Mouse (Mus musculus): Measurements from ENCODE around the gene Ctbp1. TPM values are rescaled to one million over a fixed set of nuclear protein-coding genes. Genes with fewer than 3 reads are reported as not detected.

The Ctbp1 gene
- polyA plus RNA-seq, 1 experiment from 2014 or later: 72.3 TPM

- no peak overlapping the region for H3K4me3 ChIP-seq (ENCODE audit: inconsistent target)
- H3K36me3 ChIP-seq (ENCODE audit: inconsistent target): no peaks in the 10 kb centered on the region
- H3K79me2 ChIP-seq (ENCODE audit: inconsistent target): no peaks in the 10 kb centered on the region
- 86% methylated on average over 14 of the region's 14 CpGs for WGBS (ENCODE audit: missing documents)
- H3K27ac ChIP-seq: no peak overlapping the region
Observed at GRCm38 (mm10) chr5:33208533-33209245, 66.1 kb downstream of the Ctbp1 start.

GRCm38 (mm10) chr5:33207136-33207535 lies 67.7 kb downstream of the Ctbp1 start:
- no peak overlapping the region for H3K27ac ChIP-seq
- no peak overlapping the region for H3K4me3 ChIP-seq (ENCODE audit: inconsistent target)
- H3K79me2 ChIP-seq (ENCODE audit: inconsistent target): no peaks in the 10 kb centered on the region
- 86% methylated on average over 9 of the region's 9 CpGs for WGBS (ENCODE audit: missing documents)
- no peaks in the 10 kb centered on the region for H3K36me3 ChIP-seq (ENCODE audit: inconsistent target)

- Histone ChIP-seq H3K36me3 (ENCODE audit: inconsistent target) (no peaks in the 10 kb centered on the region), H3K79me2 (ENCODE audit: inconsistent target) (no peaks in the 10 kb centered on the region), H3K27ac (no peak overlapping the region), H3K4me3 (ENCODE audit: inconsistent target) (no peak overlapping the region)
- 93% methylated on average over 7 of the region's 7 CpGs for WGBS (ENCODE audit: missing documents)
Observed at GRCm38 (mm10) chr5:33206328-33206727, 68.5 kb downstream of the Ctbp1 start.

GRCm38 (mm10) chr5:33204284-33204683 lies 70.5 kb downstream of the Ctbp1 start:
- no peaks in the 10 kb centered on the region for H3K79me2 ChIP-seq (ENCODE audit: inconsistent target)
- no peaks in the 10 kb centered on the region for H3K36me3 ChIP-seq (ENCODE audit: inconsistent target)
- H3K4me3 ChIP-seq (ENCODE audit: inconsistent target): no peak overlapping the region
- no peak overlapping the region for H3K27ac ChIP-seq
- 75% methylated on average over 7 of the region's 7 CpGs for WGBS (ENCODE audit: missing documents)

GRCm38 (mm10) chr5:33203691-33204242 lies 71.0 kb downstream of the Ctbp1 start:
- H3K27ac ChIP-seq: no peak overlapping the region
- 9% methylated on average over 9 of the region's 9 CpGs for WGBS (ENCODE audit: missing documents)
- H3K36me3 ChIP-seq (ENCODE audit: inconsistent target): no peaks in the 10 kb centered on the region
- no peaks in the 10 kb centered on the region for H3K79me2 ChIP-seq (ENCODE audit: inconsistent target)
- no peak overlapping the region for H3K4me3 ChIP-seq (ENCODE audit: inconsistent target)

- no peak overlapping the region for H3K4me3 ChIP-seq (ENCODE audit: inconsistent target)
- WGBS (ENCODE audit: missing documents): 80% methylated on average over 6 of the region's 6 CpGs
- no peaks in the 10 kb centered on the region for H3K36me3 ChIP-seq (ENCODE audit: inconsistent target)
- H3K79me2 ChIP-seq (ENCODE audit: inconsistent target): no peaks in the 10 kb centered on the region
- H3K27ac ChIP-seq: no peak overlapping the region
Observed at GRCm38 (mm10) chr5:33203171-33203565, 71.6 kb downstream of the Ctbp1 start.

GRCm38 (mm10) chr5:33202516-33203170 lies 72.2 kb downstream of the Ctbp1 start:
- Histone ChIP-seq H3K27ac (no peak overlapping the region), H3K79me2 (ENCODE audit: inconsistent target) (no peaks in the 10 kb centered on the region), H3K36me3 (ENCODE audit: inconsistent target) (no peaks in the 10 kb centered on the region), H3K4me3 (ENCODE audit: inconsistent target) (no peak overlapping the region)
- WGBS (ENCODE audit: missing documents): 84% methylated on average over 13 of the region's 13 CpGs

- 78% methylated on average over 13 of the region's 13 CpGs for WGBS (ENCODE audit: missing documents)
- no peaks in the 10 kb centered on the region for H3K36me3 ChIP-seq (ENCODE audit: inconsistent target)
- H3K27ac ChIP-seq: no peak overlapping the region
- H3K79me2 ChIP-seq (ENCODE audit: inconsistent target): no peaks in the 10 kb centered on the region
- no peak overlapping the region for H3K4me3 ChIP-seq (ENCODE audit: inconsistent target)
Observed at GRCm38 (mm10) chr5:33201697-33202096, 73.1 kb downstream of the Ctbp1 start.

GRCm38 (mm10) chr5:33200071-33200470 lies 74.7 kb downstream of the Ctbp1 start:
- no peak overlapping the region for H3K4me3 ChIP-seq (ENCODE audit: inconsistent target)
- H3K36me3 ChIP-seq (ENCODE audit: inconsistent target): no peaks in the 10 kb centered on the region
- WGBS (ENCODE audit: missing documents): 80% methylated on average over 1 of the region's 1 CpGs
- H3K79me2 ChIP-seq (ENCODE audit: inconsistent target): no peaks in the 10 kb centered on the region
- no peak overlapping the region for H3K27ac ChIP-seq

Other genes with a start within 250 kb of the Ctbp1 start
- not detected in 3 replicates for gene Slc5a1, start 170.8 kb downstream of the Ctbp1 start, polyA plus RNA-seq (2018)
- not detected in 3 replicates for gene Spon2, start 56.5 kb downstream of the Ctbp1 start, polyA plus RNA-seq (2018)
- gene Maea, start 60.5 kb upstream of the Ctbp1 start, polyA plus RNA-seq (2018): 70.4 to 83.3 TPM (median 82.3 TPM) in 3 replicates
- 2.9 to 6.2 TPM (median 6.0 TPM) in 3 replicates for gene Uvssa, start 103.6 kb upstream of the Ctbp1 start, polyA plus RNA-seq (2018)
- gene Nkx1-1, start 159.0 kb upstream of the Ctbp1 start, polyA plus RNA-seq (2018): not detected in 3 replicates

All from macrophage (primary cell).